Mouse (Mus musculus) kidney, embryonic 16.5 days (tissue): Measurements from ENCODE around the gene Cln6. TPM values are rescaled to one million over a fixed set of nuclear protein-coding genes. Genes with fewer than 3 reads are reported as not detected.
"Not testable (repeated sequence)": the region's sequence is repeated elsewhere in the genome, so short reads cannot be mapped to it uniquely, and the experiment has no call there.

Experiments
- ATAC-seq: fragments of 200-750 bp; cut with Nextera tagmentation; 2 replicates; pipeline ENCODE4 v1.8.0; 2017; ENCODE audit warnings: moderate TSS enrichment; ENCODE audit not compliant: low FRiP score, low TSS enrichment
- H3K27ac ChIP-seq: fragments of 300-500 bp; sonication (generic); 2 replicates; pipeline ENCODE4 v1.5.1; 2014; ENCODE audit warnings: low read length
- H3K27me3 ChIP-seq: fragments of 300-500 bp; sonication (generic); 2 replicates; pipeline ENCODE4 v1.6.1; 2014; ENCODE audit warnings: low read length, control low read depth, mixed read lengths; ENCODE audit not compliant: insufficient read depth
- H3K36me3 ChIP-seq: fragments of 300-500 bp; sonication (generic); 2 replicates; pipeline ENCODE4 v1.6.1; 2014; ENCODE audit warnings: low read length, control low read depth, mixed read lengths; ENCODE audit not compliant: insufficient read depth
- H3K4me1 ChIP-seq: fragments of 300-500 bp; sonication (generic); 2 replicates; pipeline ENCODE4 v1.6.1; 2014; ENCODE audit warnings: low read length, control low read depth, mixed read lengths; ENCODE audit not compliant: insufficient read depth
- H3K4me2 ChIP-seq: fragments of 300-500 bp; sonication (generic); replicated peaks from 2 replicates; pipeline ENCODE4 v1.6.1; 2014; ENCODE audit warnings: low read depth, low read length
- H3K4me3 ChIP-seq: fragments of 300-500 bp; sonication (generic); 2 replicates; pipeline ENCODE4 v1.5.1; 2014; ENCODE audit warnings: mild to moderate bottlenecking, low read length
- H3K9ac ChIP-seq: fragments of 300-500 bp; sonication (generic); replicated peaks from 2 replicates; pipeline ENCODE4 v1.6.1; 2014; ENCODE audit warnings: low read length
- H3K9me3 ChIP-seq: fragments of 300-500 bp; sonication (generic); 2 replicates; pipeline ENCODE4 v1.6.1; 2016; ENCODE audit warnings: low read length, control low read depth
- WGBS: fragments of 180-500 bp; shearing (Covaris S2); extraction: QIAGEN DNeasy Blood & Tissue Kit; methylation state at CpG from one replicate; pipeline ENCODE4 v1.1.7; 2014; 5-methylcytosine and 5-hydroxymethylcytosine counted together
- polyA plus RNA-seq: library from polyadenylated mRNA; unstranded; fragments of >200 nt; fragmentation: Nextera tagmentation; extraction: Ambion mirVana; gene quantifications from 2 replicates; pipeline ENCODE4 v1.2.1, GENCODE M21; 2015

Cln6 gene
- polyA plus RNA-seq, 1 experiment from 2014 or later = 26.4 TPM

DNA sequence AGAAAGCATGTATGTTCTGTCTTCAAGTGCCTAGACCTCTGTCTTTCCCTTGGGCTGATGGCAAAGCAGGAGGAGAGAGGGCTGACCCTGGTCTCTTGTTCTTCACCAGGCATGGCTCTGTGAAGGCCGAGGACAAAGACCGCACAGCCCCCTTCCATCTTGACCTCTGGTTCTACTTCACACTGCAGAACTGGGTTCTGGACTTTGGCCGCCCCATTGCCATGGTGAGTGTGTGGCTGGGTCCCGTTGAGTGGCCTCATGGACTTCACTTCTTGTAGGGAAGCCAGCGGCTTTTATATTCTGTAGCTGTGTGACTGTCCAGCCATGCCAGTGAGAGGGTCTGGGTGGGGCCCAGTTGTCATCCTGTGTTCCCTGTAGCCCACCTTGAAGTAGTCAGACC is 5.9 kb downstream of the Cln6 start:
- Histone ChIP-seq H3K9me3 (no peaks in the 10 kb centered on the region), H3K9ac (no peak overlapping the region), H3K27me3 (no peaks in the 10 kb centered on the region), H3K27ac (no peak overlapping the region), H3K4me1 (peaks cover 5% of the 10 kb centered on the region), H3K36me3 (peaks cover 6% of the 10 kb centered on the region; the same call in 1 of the 2 replicates), H3K4me3 (no peak overlapping the region), H3K4me2 (no peak overlapping the region)
- ATAC-seq = no peak
- 93% methylated on average over 5 of the region's 5 CpGs for WGBS

DNA sequence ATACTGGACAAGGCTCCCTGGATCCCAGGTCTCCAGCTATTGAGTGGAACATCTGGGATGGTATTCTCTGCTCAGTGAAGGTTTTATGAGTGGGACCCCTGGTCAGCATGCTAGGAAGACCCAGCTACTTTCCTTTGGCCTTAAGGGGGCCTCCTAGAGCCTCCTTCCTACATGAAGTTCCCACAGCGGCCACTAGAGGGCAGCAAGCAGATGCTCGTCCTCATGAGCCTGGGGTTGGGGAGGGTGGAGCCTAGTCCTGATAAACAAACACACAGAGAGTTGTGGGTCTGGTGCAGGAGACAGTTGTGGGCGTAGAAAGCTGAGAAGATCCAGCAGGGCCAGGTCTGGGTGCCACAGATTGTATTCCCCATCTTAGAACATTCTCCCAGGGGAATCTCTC is 9.1 kb downstream of the Cln6 start:
- WGBS = 0% methylated on average over 3 of the region's 3 CpGs
- Histone ChIP-seq H3K9me3 (no peaks in the 10 kb centered on the region), H3K4me2 (no peak overlapping the region), H3K4me3 (no peak overlapping the region), H3K27me3 (no peaks in the 10 kb centered on the region), H3K9ac (no peak overlapping the region), H3K4me1 (peaks cover 6% of the 10 kb centered on the region; the same call in 1 of the 2 replicates), H3K27ac (no peak overlapping the region), H3K36me3 (peaks cover 6% of the 10 kb centered on the region; the same call in 1 of the 2 replicates)
- peak; percentile 60; the same call in 1 of the 2 replicates for ATAC-seq

DNA sequence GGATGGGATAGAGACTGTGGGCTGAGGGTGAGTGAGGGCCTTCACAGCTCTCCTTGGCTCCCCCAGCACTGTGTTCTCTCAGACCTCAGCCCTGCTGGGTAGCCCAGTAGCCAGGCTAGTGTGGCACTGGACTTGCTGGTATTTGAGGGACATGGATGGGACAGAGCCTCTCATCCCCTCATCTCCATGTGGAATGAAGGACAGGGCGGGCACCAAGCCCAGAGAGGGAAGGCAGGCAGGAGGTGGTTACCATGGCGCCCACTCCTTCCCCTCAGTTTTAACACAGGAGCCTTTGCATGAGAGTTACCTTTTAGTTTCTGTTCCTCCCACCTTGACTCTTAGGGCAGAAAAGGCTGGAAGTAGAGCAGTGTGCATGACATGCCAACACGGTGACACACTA is 10.1 kb downstream of the Cln6 start:
- ATAC-seq = no peak
- WGBS = 92% methylated on average over 3 of the region's 3 CpGs
- Histone ChIP-seq H3K36me3 (peaks cover 6% of the 10 kb centered on the region; the same call in 1 of the 2 replicates), H3K4me1 (peaks cover 6% of the 10 kb centered on the region; the same call in 1 of the 2 replicates), H3K9me3 (no peaks in the 10 kb centered on the region), H3K27me3 (no peaks in the 10 kb centered on the region), H3K9ac (no peak overlapping the region), H3K4me3 (no peak overlapping the region), H3K27ac (no peak overlapping the region), H3K4me2 (no peak overlapping the region)

DNA sequence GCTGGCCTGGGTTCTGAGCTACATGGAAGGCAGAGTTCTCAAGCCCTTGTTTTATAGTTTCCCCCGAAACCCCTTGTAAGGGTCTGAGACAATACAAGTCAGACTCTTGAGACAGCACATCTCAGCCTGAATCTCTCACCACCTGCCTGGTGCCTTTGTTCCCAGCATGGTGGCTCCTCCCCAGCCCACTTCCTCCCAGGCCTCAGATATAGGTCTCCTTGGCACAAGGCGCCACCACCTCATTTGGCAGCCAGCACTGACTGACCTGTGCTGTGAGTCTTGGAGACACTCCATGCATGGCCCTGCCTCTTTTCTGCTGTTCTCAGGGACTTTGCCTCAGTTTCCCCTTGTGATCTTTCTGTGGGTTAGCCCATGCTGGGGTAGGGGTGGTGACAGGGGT is 13.0 kb downstream of the Cln6 start:
- Histone ChIP-seq H3K9ac (no peak overlapping the region), H3K4me2 (no peak overlapping the region), H3K9me3 (no peaks in the 10 kb centered on the region), H3K4me3 (no peak overlapping the region), H3K36me3 (peaks cover 6% of the 10 kb centered on the region; the same call in 1 of the 2 replicates), H3K4me1 (peaks cover 17% of the 10 kb centered on the region), H3K27me3 (no peaks in the 10 kb centered on the region), H3K27ac (no peak overlapping the region)
- 88% methylated on average over 2 of the region's 2 CpGs for WGBS
- ATAC-seq = no peak

DNA sequence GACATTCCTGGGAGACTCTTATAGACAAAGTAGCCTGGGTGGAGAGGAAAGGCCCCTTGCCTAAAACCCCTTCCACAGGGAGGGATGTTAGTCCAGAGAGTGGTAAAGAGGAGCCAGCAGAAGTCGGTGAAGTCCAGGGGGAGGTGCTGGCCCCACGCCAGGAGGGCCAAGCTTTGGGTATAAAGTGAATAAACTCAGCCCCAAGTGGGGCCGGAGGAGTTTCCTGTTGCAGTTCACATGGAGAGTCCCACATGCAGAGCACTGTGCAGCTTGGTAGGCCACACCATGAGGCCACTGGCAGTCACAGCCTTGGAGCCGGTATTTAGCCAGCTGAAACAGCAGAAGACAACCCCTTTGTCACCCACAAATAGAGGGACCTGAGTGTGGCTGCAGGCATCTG is 15.9 kb downstream of the Cln6 start:
- ATAC-seq = no peak
- Histone ChIP-seq H3K9me3 (no peaks in the 10 kb centered on the region), H3K27ac (peak overlapping the region; percentile 17; the same call in 1 of the 2 replicates), H3K27me3 (no peaks in the 10 kb centered on the region), H3K36me3 (no peaks in the 10 kb centered on the region), H3K4me3 (no peak overlapping the region), H3K4me1 (peaks cover 43% of the 10 kb centered on the region), H3K4me2 (no peak overlapping the region), H3K9ac (no peak overlapping the region)
- 32% methylated on average over 4 of the region's 4 CpGs for WGBS

DNA sequence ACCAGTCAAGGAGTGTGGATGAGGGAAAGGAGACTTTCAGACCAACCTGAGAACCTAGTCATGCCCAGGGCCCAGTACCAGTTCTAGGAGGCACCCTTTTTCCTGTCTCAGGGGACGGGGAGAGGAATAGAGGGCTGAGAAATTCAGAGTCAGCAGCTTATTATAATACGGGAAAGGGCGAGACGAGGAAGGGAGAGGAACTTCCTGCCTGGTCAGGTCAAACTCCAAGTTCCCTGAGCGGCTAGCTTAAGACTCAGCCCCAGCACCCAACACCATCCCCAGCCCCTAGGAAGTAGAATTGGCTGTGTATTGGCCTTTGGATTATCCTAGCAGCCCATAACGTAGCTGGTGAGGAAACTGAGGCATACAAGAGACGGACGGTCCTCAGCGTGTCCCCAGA is 18.6 kb downstream of the Cln6 start:
- peak; percentile 63 for ATAC-seq
- H3K4me3 ChIP-seq = peak overlapping the region; percentile 43; the same call in 1 of the 2 replicates
- 51% methylated on average over 9 of the region's 9 CpGs for WGBS

DNA sequence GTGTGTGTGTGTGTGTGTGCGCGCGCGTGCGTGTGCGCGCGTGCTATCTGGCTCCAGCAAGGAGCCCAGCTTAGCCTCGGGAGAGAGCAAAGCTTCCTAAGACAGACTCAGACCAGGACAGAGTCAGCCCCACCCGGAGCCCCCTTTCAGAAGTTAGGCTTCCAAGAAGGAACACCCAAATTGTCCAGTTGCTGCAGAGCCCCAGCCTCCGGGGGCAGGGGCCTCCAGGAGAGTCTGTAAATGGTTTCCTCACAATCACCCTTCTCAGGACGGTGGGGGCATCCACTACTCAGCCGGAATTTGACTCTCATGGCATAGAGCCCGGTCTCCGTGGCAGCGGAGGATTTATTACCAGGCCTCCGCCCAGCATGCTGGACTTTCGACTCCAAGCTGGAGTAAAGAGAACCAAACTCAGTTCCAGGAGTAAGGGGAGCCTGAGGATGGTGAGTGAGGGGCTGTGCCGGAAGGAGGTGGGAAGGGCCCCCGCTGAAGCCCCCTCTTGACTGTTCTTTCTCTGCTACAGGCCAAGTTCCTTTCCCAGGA is 19.2 kb downstream of the Cln6 start, which contains the start of gene Calml4:
Gene Calml4, plus strand, starts transcription at position 362 of the 543 bp plus-strand sequence.
- H3K4me2 ChIP-seq = peak within 1 kb of the TSS; percentile 52
- no peaks in the 10 kb centered on the region for H3K36me3 ChIP-seq
- H3K4me3 ChIP-seq = peak within 1 kb of the TSS; percentile 43
- H3K9me3 ChIP-seq = no peaks in the 10 kb centered on the region
- H3K4me1 ChIP-seq = peaks cover 48% of the 10 kb centered on the region
- WGBS = 16% methylated on average over 20 of the region's 20 CpGs
- H3K9ac ChIP-seq = peak within 1 kb of the TSS; percentile 69
- peak within 1 kb of the TSS; percentile 97 for H3K27ac ChIP-seq
- H3K27me3 ChIP-seq = no peaks in the 10 kb centered on the region
- peak; percentile 87 for ATAC-seq

More for the DNA sequence above, 18.6 kb downstream of the Cln6 start:
- no peaks in the 10 kb centered on the region for H3K36me3 ChIP-seq
- peak overlapping the region; percentile 97 for H3K27ac ChIP-seq
- H3K9me3 ChIP-seq = no peaks in the 10 kb centered on the region
- H3K4me1 ChIP-seq = peaks cover 48% of the 10 kb centered on the region
- peak overlapping the region; percentile 52 for H3K4me2 ChIP-seq
- peak overlapping the region; percentile 69 for H3K9ac ChIP-seq
- no peaks in the 10 kb centered on the region for H3K27me3 ChIP-seq

DNA sequence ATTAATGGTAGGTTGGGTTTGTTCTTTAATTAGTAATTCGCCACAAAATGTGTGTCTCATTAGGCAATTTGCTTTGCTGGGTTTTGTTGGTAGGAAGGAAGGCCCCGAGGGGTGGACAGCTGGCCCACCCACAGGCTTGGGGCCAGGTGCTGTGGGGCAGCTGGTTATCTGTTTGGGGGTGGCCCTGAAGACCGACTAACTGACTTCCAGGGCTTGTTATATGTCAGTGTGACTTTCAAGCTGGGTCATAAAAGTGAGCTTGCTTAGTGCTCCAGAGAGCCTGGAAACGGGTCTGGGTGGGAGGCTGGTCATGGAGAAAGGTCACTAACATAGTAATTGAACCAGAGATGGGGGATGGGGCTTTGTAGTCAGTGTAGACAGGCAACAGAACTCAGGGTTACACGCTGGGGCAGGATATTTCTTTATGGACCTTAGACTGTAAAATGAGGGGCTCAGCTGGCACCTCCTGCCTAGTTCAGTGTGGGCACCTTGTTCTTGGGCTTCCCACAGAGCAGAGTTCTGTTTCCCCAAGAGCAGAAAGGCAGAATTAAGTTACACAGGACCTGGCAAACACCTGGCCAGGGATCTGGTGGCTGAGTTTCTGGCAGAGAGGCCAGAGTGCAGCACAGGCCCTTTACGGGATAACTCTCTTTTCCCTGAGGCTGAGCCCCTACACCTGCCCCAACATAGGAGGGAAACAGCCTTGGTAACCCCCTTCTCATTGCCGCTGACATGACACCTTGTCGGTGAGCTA is 19.9 kb downstream of the Cln6 start:
- Histone ChIP-seq H3K27me3 (no peaks in the 10 kb centered on the region), H3K27ac (peak overlapping the region; percentile 97), H3K4me2 (peak overlapping the region; percentile 52), H3K4me1 (peaks cover 48% of the 10 kb centered on the region), H3K4me3 (peak overlapping the region; percentile 43), H3K9me3 (no peaks in the 10 kb centered on the region), H3K36me3 (no peaks in the 10 kb centered on the region), H3K9ac (peak overlapping the region; percentile 69)
- peak; percentile 17; the same call in 1 of the 2 replicates for ATAC-seq
- 23% methylated on average over 8 of the region's 8 CpGs for WGBS

DNA sequence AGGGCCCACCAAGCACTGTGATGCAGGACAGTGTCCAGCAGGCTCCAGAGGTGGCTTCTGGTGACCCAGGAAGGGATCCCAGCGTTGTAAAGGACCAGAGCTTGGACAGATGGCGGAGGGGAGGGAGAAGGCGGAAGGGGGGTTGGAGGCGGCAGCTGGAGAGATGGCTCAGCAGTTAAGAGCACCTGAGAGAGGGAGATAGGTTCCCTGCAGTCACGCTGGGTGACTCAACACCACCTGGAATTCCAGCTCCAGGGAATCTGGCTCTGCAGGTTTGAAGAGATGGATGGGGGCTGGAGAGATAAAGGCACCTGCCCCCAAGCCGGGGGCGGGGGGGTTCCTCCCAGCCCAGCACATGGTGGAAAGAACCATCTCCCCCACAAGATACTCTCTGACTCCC is 21.5 kb downstream of the Cln6 start:
- WGBS = 46% methylated on average over 6 of the region's 7 CpGs
- peaks cover 40% of the 10 kb centered on the region for H3K4me1 ChIP-seq
- not testable (repeated sequence) for H3K36me3 ChIP-seq, H3K27ac ChIP-seq, H3K27me3 ChIP-seq, ATAC-seq, H3K9ac ChIP-seq, H3K4me3 ChIP-seq, H3K9me3 ChIP-seq
- H3K4me2 ChIP-seq = 0 out of 2 replicates have a peak overlapping the region, but pooled peaks have one; percentile 52

DNA sequence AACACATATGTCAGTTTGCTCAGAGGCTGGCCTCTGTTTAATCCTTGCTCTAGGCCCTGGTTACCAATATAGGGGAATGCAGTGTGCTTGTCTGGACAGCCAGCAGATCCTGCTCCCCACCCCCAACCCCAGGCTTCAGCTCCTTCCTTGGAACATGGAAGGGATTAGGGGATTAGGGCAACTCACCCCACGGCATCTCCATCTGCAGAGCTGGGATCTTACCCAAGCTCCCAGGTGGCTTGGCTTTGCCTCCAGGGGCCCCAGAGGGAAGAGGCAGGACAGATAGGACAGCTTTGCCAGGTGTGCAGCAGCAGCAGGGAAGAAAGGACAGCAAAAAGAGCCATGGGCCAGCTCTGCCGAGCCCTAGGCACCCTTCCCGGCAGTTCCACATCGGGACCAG is 22.3 kb downstream of the Cln6 start:
- H3K9me3 ChIP-seq = no peaks in the 10 kb centered on the region
- H3K4me1 ChIP-seq = peaks cover 40% of the 10 kb centered on the region
- WGBS = 81% methylated on average over 4 of the region's 4 CpGs
- no peak overlapping the region for H3K4me3 ChIP-seq
- no peak overlapping the region for H3K9ac ChIP-seq
- H3K27me3 ChIP-seq = no peaks in the 10 kb centered on the region
- no peak overlapping the region for H3K27ac ChIP-seq
- no peaks in the 10 kb centered on the region for H3K36me3 ChIP-seq
- no peak for ATAC-seq
- H3K4me2 ChIP-seq = no peak overlapping the region
